Mouse (Mus musculus) G1E (cell line): ENCODE results near the gene Tnfrsf26. TPM values are rescaled to one million over a fixed set of nuclear protein-coding genes. Genes with fewer than 3 reads are reported as not detected.
"Not testable (repeated sequence)": the region's sequence is repeated elsewhere in the genome, so short reads cannot be mapped to it uniquely, and the experiment has no call there.

Source experiments
- ATAC-seq: 2 replicates; pipeline ENCODE4 v1.8.0; 2016; ENCODE audit warnings: mild to moderate bottlenecking; ENCODE audit not compliant: insufficient number of reproducible peaks, poor library complexity, low FRiP score, severe bottlenecking; ENCODE audit errors: extremely low read depth
- DNase-seq: peaks from one replicate; pipeline ENCODE4 v3.0.0; 2012; ENCODE audit warnings: low spot score
- H3K27me3 ChIP-seq: 2 replicates; pipeline ENCODE4 v1.6.1; 2012; ENCODE audit warnings: mild to moderate bottlenecking, low read length, inconsistent platforms; ENCODE audit not compliant: insufficient read depth
- H3K36me3 ChIP-seq: replicated peaks from 2 replicates; pipeline ENCODE3; 2012; ENCODE audit warnings: mild to moderate bottlenecking, inconsistent platforms
- H3K4me1 ChIP-seq: 2 replicates; pipeline ENCODE4 v1.6.1; 2012; ENCODE audit warnings: low read depth, low read length, inconsistent platforms, mixed read lengths; ENCODE audit not compliant: insufficient read depth
- H3K4me3 ChIP-seq: 2 replicates; pipeline ENCODE4 v1.5.1; 2012; ENCODE audit warnings: low read depth, mild to moderate bottlenecking, inconsistent platforms, low read length, moderate library complexity, mixed read lengths
- H3K9me3 ChIP-seq: replicated peaks from 2 replicates; pipeline ENCODE4 v1.6.1; 2012; ENCODE audit warnings: inconsistent platforms
- CTCF ChIP-seq: IDR thresholded peaks from 2 replicates; pipeline ENCODE4 v1.5.1; 2012; ENCODE audit warnings: low read depth, low read length, inconsistent platforms, mixed read lengths
- GATA1 ChIP-seq: IDR thresholded peaks from 2 replicates; pipeline ENCODE4 v1.6.1; 2012; ENCODE audit warnings: borderline replicate concordance, low read length, inconsistent platforms, mixed read lengths
- GATA2 ChIP-seq: IDR thresholded peaks from 2 replicates; pipeline ENCODE4 v1.6.1; 2012; ENCODE audit warnings: low read depth, low read length, inconsistent platforms, borderline replicate concordance
- POLR2AphosphoS5 ChIP-seq: IDR thresholded peaks from 2 replicates; pipeline ENCODE4 v1.6.1; 2012; ENCODE audit warnings: low read depth, low read length, inconsistent platforms; ENCODE audit not compliant: insufficient replicate concordance
- TAL1 ChIP-seq: conservative IDR thresholded peaks from 2 replicates; pipeline ENCODE4 v1.6.1; 2012; ENCODE audit warnings: low read depth, low read length, inconsistent platforms, mixed read lengths
- polyA plus RNA-seq: library from polyadenylated mRNA; stranded (reverse); fragments of >175 nt; gene quantifications from 2 replicates; pipeline ENCODE4 v1.2.3, GENCODE M21; 2012
- total RNA-seq, 2 experiments: library from RNA; stranded (forward) in 1 of 2; stranded (reverse) in 1 of 2; fragments of 200-1000 nt in 1 of 2; fragments of >200 nt in 1 of 2; fragmentation: Nextera tagmentation in 1 of 2; gene quantifications; 2 replicates each; pipeline ENCODE4 v1.2.3; 2014 to 2017

Gene Tnfrsf26
- total RNA-seq (2014; fragmentation: Nextera tagmentation) (0.38 TPM in 1 of 2 replicates, not detected in the other), total RNA-seq (2017) (0.17 and 0.38 TPM in 2 replicates), polyA plus RNA-seq (not detected in 2 replicates)

DNA sequence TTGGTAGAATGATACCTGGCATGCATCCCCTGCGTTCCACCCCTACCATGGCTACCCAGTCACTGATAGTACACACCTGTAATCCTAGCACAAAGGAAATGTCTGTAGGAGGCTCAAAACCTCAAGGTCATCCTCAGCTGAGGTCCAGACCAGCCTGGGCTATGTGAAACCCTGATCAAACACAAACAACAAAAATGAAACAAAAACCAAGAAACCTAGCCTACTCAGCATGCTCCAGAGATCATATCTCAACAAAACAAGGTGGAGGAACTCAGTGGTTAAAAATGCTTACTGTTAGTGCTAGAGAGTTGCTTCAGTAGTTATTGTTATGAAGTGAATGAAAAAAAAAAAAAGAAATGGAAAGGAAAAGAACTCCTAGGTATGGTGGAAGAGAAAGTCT lies at the start of gene Tnfrsf26:
Tnfrsf26 (minus strand) TSS at position 183 of the 400 bp plus-strand sequence.
- Histone ChIP-seq H3K27me3 (peaks cover 16% of the 10 kb centered on the region), H3K4me3 (no peak within 1 kb of the TSS), H3K4me1 (no peaks in the 10 kb centered on the region), H3K9me3 (no peaks in the 10 kb centered on the region), H3K36me3 (no peaks in the 10 kb centered on the region)
- TF ChIP-seq TAL1, result no peak
- TF ChIP-seq GATA2, result no peak
- TF ChIP-seq POLR2AphosphoS5, result no peak
- no peak for TF ChIP-seq CTCF
- no peak for TF ChIP-seq GATA1
- DNase-seq (no peak), ATAC-seq (no peak)

DNA sequence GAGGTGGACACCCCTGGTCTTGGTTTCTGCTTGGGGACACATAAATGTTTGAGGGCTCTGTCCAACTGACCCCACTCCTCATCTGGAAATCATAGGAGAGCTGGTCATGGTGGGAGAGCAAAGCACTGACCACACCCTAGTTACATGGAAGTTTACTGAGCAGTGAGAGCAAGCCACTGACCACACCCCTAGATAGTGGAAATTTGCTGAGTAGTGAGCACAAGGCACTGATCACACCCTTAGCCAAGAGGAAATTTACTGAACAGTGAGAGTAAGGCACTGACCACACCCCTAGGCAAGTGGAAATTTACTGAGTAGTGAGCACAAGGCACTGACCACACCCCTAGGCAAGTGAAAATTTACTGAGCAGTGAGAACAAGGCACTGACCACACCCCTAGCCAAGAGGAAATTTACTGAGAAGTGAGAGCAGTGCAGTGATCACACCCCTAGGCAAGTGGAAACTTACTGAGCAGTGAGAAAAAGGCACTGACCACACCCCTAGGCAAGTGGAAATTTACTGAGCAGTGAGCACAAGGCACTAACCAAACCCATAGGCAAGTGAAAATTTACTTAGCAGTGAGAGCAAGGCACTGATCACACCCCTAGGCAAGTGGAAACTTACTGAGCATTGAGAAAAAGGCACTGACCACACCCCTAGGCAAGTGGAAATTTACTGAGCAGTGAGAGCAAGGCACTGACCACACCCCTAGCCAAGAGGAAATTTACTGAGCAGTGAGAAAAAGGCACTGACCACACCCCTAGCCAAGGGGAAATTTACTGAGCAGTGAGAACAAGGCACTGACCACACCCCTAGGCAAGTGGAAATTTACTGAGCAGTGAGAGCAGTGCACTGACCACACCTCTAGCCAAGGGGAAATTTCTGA lies 38.1 kb upstream of the Tnfrsf26 start:
- Histone ChIP-seq H3K36me3 (no peaks in the 10 kb centered on the region), H3K4me1 (peaks cover 9% of the 10 kb centered on the region), H3K27me3 (no peaks in the 10 kb centered on the region; the same call in 1 of the 2 replicates), H3K9me3 (no peaks in the 10 kb centered on the region), H3K4me3 (no peak overlapping the region)
- no peak for TF ChIP-seq GATA1
- TF ChIP-seq POLR2AphosphoS5, result no peak
- TF ChIP-seq CTCF, result no peak
- no peak for TF ChIP-seq TAL1
- no peak for TF ChIP-seq GATA2
- ATAC-seq (no peak), DNase-seq (no peak)

DNA sequence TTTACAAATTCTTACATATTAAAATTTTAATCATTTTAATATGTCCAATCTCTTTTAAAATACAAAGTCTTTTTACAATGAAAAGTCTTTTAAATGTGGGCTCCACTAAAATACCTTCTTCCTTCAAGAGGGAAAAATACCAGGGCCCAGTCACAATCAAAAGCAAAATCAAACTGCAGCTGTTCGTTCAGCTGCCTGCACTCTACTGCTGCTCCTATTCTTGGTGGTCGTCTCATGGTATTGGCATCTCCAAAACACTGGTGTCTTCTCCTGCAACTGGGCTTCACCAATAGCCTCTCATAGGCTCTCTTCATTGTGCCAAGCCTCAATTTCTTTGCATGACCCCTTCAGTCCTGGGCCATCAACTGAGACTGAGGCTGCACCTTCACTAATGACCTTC lies 34.9 kb upstream of the Tnfrsf26 start:
- peaks cover 9% of the 10 kb centered on the region for H3K4me1 ChIP-seq
- H3K27me3 ChIP-seq, result no peaks in the 10 kb centered on the region; the same call in 1 of the 2 replicates
- no peak overlapping the region for H3K4me3 ChIP-seq
- no peak for ATAC-seq
- H3K9me3 ChIP-seq, result no peaks in the 10 kb centered on the region
- H3K36me3 ChIP-seq, result no peaks in the 10 kb centered on the region
- TF ChIP-seq POLR2AphosphoS5 (no peak), TAL1 (no peak), CTCF (no peak), GATA2 (no peak), GATA1 (no peak)
- no peak for DNase-seq

DNA sequence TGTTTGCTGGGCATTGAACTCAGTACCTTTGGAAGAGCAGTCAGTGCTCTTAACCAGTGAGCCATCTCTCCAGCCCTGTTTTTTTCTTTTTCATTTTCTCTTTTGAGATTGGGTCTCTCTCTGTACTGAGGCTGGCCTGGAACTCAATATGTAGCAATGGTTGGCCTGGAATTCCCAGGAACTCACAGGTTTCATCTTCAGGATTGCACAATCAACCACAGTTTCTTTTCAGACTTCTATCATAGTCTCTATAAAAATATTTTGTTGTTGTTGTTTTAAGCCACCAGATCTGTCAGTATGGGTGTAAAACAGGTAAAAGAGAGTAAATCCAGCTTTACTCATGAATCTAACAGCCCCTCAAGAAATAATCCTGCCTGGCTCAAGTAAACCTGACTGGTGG lies 32.3 kb upstream of the Tnfrsf26 start:
- TF ChIP-seq GATA1 (no peak), TAL1 (no peak), POLR2AphosphoS5 (no peak), GATA2 (no peak), CTCF (no peak)
- H3K4me3 ChIP-seq, result no peak overlapping the region
- no peaks in the 10 kb centered on the region for H3K4me1 ChIP-seq
- no peaks in the 10 kb centered on the region for H3K9me3 ChIP-seq
- DNase-seq (no peak), ATAC-seq (no peak)
- no peaks in the 10 kb centered on the region for H3K36me3 ChIP-seq
- no peaks in the 10 kb centered on the region; the same call in 1 of the 2 replicates for H3K27me3 ChIP-seq

DNA sequence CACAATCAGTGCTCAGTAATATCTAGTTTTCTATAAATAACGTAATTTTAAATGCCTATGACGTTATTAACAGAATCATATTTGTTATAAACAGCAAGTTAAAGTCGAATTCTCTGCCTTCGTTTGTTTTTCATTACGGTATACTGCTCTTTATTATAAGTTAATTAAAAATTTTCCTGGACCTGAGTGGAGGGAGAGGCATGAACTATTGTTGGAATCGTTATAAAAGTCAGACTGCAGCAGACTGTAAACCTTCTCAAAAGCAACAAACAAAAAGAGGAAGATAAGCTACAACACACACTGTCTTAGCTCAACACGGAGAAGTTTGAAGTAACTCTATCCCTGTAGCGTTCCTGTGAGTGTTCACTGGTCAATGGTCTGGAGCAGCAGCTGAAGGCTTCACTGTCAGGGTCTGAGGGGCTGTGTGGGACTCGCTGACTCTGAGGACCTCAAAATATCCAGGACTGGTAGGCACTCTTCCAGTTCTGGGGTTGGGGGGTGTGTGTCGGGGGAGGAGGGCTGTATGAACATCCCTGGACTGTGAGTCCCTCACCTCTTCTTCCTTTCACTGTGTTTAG lies 21.3 kb upstream of the Tnfrsf26 start:
- DNase-seq, H3K4me3 ChIP-seq, ATAC-seq, H3K4me1 ChIP-seq, H3K9me3 ChIP-seq, H3K36me3 ChIP-seq: not testable (repeated sequence)
- H3K27me3 ChIP-seq, result peaks cover 14% of the 10 kb centered on the region

- TF ChIP-seq GATA1 (no peak), CTCF (no peak), GATA2 (no peak), POLR2AphosphoS5 (no peak), TAL1 (no peak)
- Histone ChIP-seq H3K27me3 (peaks cover 14% of the 10 kb centered on the region), H3K4me3 (no peak within 1 kb of the TSS), H3K36me3 (no peaks in the 10 kb centered on the region), H3K4me1 (no peaks in the 10 kb centered on the region; the same call in 1 of the 2 replicates), H3K9me3 (no peaks in the 10 kb centered on the region)
- DNase-seq (no peak), ATAC-seq (no peak)
Observed at GRCm38 (mm10) chr7:143649034-143649768, 20.7 kb upstream of the Tnfrsf26 start, which contains the start of gene Tnfrsf22. Gene Tnfrsf22, minus strand, starts transcription at chr7:143649661.

GRCm38 (mm10) chr7:143643949-143644348 lies 15.4 kb upstream of the Tnfrsf26 start:
- not testable (repeated sequence) for H3K9me3 ChIP-seq, H3K4me1 ChIP-seq, H3K27me3 ChIP-seq, DNase-seq, H3K4me3 ChIP-seq, H3K36me3 ChIP-seq, ATAC-seq
